Mouse (Mus musculus) bone marrow macrophage, adult 2 months (primary cell): Measurements from ENCODE around the gene Vps33b. TPM values are rescaled to one million over a fixed set of nuclear protein-coding genes. Genes with fewer than 3 reads are reported as not detected.
A peak's percentile ranks its signal among the peaks of the same experiment; 100 is the strongest.

ENCODE experiments used
- H3K27ac ChIP-seq: 2 replicates; pipeline ENCODE4 v1.5.1; 2012; ENCODE audit warnings: low read depth, low read length; ENCODE audit not compliant: insufficient read depth
- H3K4me1 ChIP-seq: 2 replicates; pipeline ENCODE4 v1.6.1; 2012; ENCODE audit warnings: low read length; ENCODE audit not compliant: control insufficient read depth, insufficient read depth
- H3K4me3 ChIP-seq: 2 replicates; pipeline ENCODE4 v1.5.1; 2012; ENCODE audit warnings: mild to moderate bottlenecking, low read length, moderate library complexity; ENCODE audit not compliant: insufficient read depth
- CTCF ChIP-seq: IDR thresholded peaks from 2 replicates; pipeline ENCODE4 v1.5.1; 2012; ENCODE audit warnings: low read depth, mild to moderate bottlenecking, low read length, moderate library complexity
- POLR2A ChIP-seq: IDR thresholded peaks from 2 replicates; pipeline ENCODE4 v1.6.1; 2012; ENCODE audit warnings: mild to moderate bottlenecking, low read depth, low read length, borderline replicate concordance
- polyA plus RNA-seq: library from polyadenylated mRNA; stranded (reverse); fragments of >200 nt; gene quantifications from 2 replicates; pipeline ENCODE4 v1.2.4, GENCODE M21; 2012; ENCODE audit not compliant: missing spikeins, insufficient read depth, insufficient read length

Vps33b gene
- polyA plus RNA-seq, 1 experiment: 12.9 TPM

GRCm38 (mm10) chr7:80261372-80261990 is 8.0 kb upstream of the Vps33b start:
- Histone ChIP-seq H3K4me1 (peaks cover 10% of the 10 kb centered on the region; the same call in 1 of the 2 replicates), H3K4me3 (peak overlapping the region; percentile 84), H3K27ac (peak overlapping the region; percentile 44)
- TF ChIP-seq POLR2A: no peak
- TF ChIP-seq CTCF: no peak

DNA sequence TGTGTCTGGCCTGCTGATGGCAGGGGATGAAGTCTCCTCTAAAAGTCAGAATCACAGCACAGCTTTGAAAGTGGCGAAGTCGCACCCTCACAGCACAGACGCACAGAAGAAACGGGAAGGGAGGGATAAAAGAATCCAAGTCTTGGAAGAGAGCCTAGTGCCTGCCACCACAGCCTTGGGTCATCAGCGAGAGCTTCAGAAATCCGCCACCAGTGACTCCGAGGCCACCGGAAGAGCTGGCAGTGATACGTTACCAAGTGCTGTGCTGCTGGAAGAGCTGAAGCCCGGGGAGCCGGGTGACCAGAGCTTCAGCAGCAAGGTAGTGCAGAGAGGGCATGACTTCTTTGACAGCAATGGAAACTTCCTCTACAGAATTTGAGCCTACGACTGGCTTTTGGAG is 4.8 kb upstream of the Vps33b start:
- no peak overlapping the region for H3K27ac ChIP-seq
- H3K4me1 ChIP-seq: peaks cover 15% of the 10 kb centered on the region
- H3K4me3 ChIP-seq: no peak overlapping the region
- TF ChIP-seq CTCF: no peak

DNA sequence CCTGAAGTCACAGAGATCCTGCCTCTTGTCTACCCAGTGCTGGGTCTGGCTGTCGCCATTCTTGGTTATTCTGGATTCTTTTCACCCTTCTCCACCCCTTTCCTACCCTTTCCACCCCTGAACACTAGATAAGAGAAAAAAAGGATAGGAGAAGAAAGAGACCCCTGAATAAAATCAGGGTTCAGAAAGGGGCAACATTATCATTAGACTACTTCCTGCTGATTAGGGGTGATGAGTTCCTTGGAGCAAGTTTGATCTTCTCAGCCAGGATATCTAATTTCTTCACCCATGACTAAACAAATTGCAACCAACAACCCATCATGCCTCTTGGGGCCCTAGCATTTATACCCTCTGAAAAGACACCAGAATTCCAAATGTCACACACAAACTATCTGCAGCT is 1.7 kb upstream of the Vps33b start:
- TF ChIP-seq POLR2A: no peak
- TF ChIP-seq CTCF: no peak
- Histone ChIP-seq H3K27ac (no peak overlapping the region), H3K4me3 (no peak overlapping the region), H3K4me1 (peaks cover 15% of the 10 kb centered on the region)

- TF ChIP-seq POLR2A (no peak), CTCF (no peak)
- Histone ChIP-seq H3K4me1 (peaks cover 16% of the 10 kb centered on the region), H3K4me3 (peak overlapping the region; percentile 94), H3K27ac (peak overlapping the region; percentile 60)
Measured at GRCm38 (mm10) chr7:80269751-80270255, 354 bp downstream of the Vps33b start.

DNA sequence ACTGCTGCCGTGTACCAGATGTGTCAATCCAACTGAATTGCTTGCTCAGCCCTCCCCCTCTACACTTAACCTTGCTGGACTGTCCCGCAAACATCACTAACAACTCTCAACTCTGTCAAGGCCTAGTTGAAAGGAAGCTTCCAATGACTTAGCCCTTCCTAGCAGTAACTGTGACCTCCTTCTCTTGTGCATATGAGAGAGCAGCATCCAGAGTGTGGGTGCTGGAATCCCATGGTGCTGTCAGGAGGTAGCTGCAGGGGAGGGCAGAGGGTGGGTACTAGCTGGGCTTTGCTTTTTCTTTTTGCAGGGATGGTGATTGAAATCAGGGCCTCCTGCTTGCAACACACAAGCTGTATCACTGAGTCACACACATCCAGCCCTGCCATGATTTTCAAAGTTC is 4.0 kb downstream of the Vps33b start:
- Histone ChIP-seq H3K4me3 (no peak overlapping the region), H3K4me1 (peaks cover 13% of the 10 kb centered on the region), H3K27ac (no peak overlapping the region)
- TF ChIP-seq CTCF (no peak), POLR2A (no peak)

DNA sequence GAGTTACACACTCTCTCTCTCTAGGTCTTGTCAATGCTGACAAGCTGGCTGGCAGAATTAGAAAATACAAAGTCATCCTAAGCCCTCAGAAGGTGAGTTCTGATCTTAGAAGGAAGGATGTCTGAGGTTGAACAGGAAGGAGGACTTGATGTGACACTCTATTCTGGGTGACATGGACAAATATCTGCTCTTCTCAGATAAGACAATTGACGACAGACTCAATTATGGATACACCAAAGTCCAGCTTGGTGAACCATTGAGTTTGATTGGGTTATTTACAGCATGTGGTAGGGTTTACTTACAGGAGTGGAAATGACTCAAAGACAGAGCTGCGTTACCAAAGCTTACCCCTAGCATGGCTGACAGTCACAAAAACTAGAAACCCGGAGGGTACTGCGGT is 6.9 kb downstream of the Vps33b start:
- no peak for TF ChIP-seq CTCF
- TF ChIP-seq POLR2A: no peak
- peaks cover 4% of the 10 kb centered on the region for H3K4me1 ChIP-seq
- H3K27ac ChIP-seq: no peak overlapping the region
- no peak overlapping the region for H3K4me3 ChIP-seq

DNA sequence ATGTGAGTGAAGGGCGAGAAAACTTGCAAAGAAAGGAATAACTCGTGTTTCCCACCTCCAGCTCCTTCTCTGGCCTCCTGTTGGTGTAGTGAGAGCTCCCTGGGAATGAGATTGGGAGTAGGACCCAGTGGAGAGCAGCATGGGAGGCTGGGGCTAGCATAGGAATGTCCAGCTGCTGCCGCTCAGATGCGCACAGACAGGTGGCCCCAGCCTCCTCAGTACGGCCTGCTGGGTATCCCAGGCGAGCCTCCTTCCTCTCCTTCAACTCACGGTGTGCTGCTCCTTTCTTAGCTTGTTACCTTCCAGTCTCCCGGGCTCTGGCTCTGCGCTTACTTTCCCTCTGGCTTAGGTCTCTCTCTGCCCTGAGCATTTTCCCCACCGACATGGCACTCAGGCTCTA is 10.6 kb downstream of the Vps33b start:
- no peak for TF ChIP-seq POLR2A
- TF ChIP-seq CTCF: no peak
- Histone ChIP-seq H3K4me1 (no peaks in the 10 kb centered on the region), H3K4me3 (no peak overlapping the region)

GRCm38 (mm10) chr7:80280998-80281397 is 11.5 kb downstream of the Vps33b start:
- Histone ChIP-seq H3K4me3 (no peak overlapping the region), H3K4me1 (no peaks in the 10 kb centered on the region), H3K27ac (no peak overlapping the region)
- TF ChIP-seq POLR2A: no peak
- no peak for TF ChIP-seq CTCF

More for the DNA sequence above, 10.6 kb downstream of the Vps33b start:
- H3K27ac ChIP-seq: no peak overlapping the region

DNA sequence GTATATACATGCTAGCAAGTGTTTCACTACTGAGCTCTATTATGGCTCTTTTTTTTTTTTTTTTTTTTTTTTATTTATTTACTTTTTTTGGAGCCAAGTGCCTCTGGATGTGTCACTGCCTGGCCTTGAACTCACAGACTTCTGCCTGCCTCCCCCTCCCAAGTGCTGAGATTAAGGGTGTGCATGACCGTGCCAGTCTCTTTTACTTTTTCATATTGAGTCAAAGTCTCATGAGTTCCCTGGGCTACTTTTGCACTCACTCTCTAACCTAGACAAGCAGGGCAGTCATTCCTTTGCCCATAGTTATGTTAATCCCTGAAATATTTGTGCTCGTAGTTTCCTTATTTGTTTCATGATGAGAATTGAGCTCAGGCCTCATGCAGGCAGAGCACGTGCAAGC is 12.2 kb downstream of the Vps33b start:
- Histone ChIP-seq H3K4me3 (no peak overlapping the region), H3K4me1 (no peaks in the 10 kb centered on the region), H3K27ac (no peak overlapping the region)
- TF ChIP-seq POLR2A (no peak), CTCF (no peak)

GRCm38 (mm10) chr7:80283226-80283918 is 13.9 kb downstream of the Vps33b start:
- no peak overlapping the region for H3K4me3 ChIP-seq
- no peaks in the 10 kb centered on the region for H3K4me1 ChIP-seq
- TF ChIP-seq POLR2A (no peak), CTCF (no peak)
- no peak overlapping the region for H3K27ac ChIP-seq
